Mouse (Mus musculus): ENCODE measurements around the gene Vmn2r82.
"Not testable (repeated sequence)": the region's sequence is repeated elsewhere in the genome, so short reads cannot be mapped to it uniquely, and the experiment has no call there.

Gene Vmn2r82

GRCm38 (mm10) chr10:79356220-79356619, at the start of gene Vmn2r82:
Vmn2r82 (plus strand) TSS chr10:79356520.
- not testable (repeated sequence) for DNase-seq

- DNase-seq, result not testable (repeated sequence)
Measured at GRCm38 (mm10) chr10:79322033-79322736, 34.1 kb upstream of the Vmn2r82 start.

GRCm38 (mm10) chr10:79322737-79323086, 33.6 kb upstream of the Vmn2r82 start:
- no peak for DNase-seq

- not testable (repeated sequence) for DNase-seq
Measured at GRCm38 (mm10) chr10:79399946-79400700, 43.8 kb downstream of the Vmn2r82 start.

GRCm38 (mm10) chr10:79417142-79417771, 60.9 kb downstream of the Vmn2r82 start:
- no peak for DNase-seq

- DNase-seq, result not testable (repeated sequence)
Measured at GRCm38 (mm10) chr10:79417772-79418170, 61.5 kb downstream of the Vmn2r82 start.

- DNase-seq, result not testable (repeated sequence)
Measured at GRCm38 (mm10) chr10:79435141-79435820, 79.0 kb downstream of the Vmn2r82 start.
